Mouse (Mus musculus): Measurements from ENCODE around the gene Hspa4. TPM values are rescaled to one million over a fixed set of nuclear protein-coding genes. Genes with fewer than 3 reads are reported as not detected.
A peak's percentile ranks its signal among the peaks of the same experiment; 100 is the strongest.

The Hspa4 gene
- polyA plus RNA-seq, 1 experiment from 2014 or later = 85.2 TPM

- Histone ChIP-seq H3K9ac (ENCODE audit: low read depth, low read length) (no peak overlapping the region), H3K4me3 (ENCODE audit: low read length) (no peak overlapping the region), H3K4me1 (ENCODE audit: control insufficient read depth, insufficient read depth, low read length) (no peaks in the 10 kb centered on the region), H3K4me2 (ENCODE audit: low read depth, low read length) (no peak overlapping the region), H3K27me3 (replicated peaks; ENCODE audit: control insufficient read depth, insufficient read depth, low read length) (no peaks in the 10 kb centered on the region), H3K9me3 (ENCODE audit: control insufficient read depth, low read length) (no peaks in the 10 kb centered on the region), H3K27ac (ENCODE audit: low read length) (no peak overlapping the region), H3K36me3 (ENCODE audit: control insufficient read depth, insufficient read depth, low read length) (peaks cover 37% of the 10 kb centered on the region)
- 94% methylated on average over 6 of the region's 6 CpGs for WGBS
- ATAC-seq = no peak
Measured at GRCm38 (mm10) chr11:53269596-53269995, 30.7 kb downstream of the Hspa4 start.

DNA sequence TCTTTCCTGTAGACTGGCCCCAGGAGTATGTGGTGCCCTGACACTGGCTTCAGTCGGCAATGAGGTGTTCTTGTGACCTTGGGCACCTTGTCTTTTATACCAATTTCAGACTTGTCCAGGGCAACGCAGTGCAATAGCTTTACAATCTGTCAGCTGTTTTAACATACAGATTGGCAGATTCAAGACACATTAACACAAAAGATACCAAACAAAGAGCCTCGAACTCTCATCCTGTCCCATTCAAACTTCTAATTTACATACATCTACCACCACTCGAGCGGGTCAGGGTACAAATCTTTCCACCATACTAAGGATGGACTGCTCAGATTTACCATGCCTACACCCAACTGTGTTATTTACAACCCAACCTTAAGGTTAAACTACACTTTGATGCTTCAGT is 39.7 kb downstream of the Hspa4 start:
- Histone ChIP-seq H3K36me3 (ENCODE audit: control insufficient read depth, insufficient read depth, low read length) (peaks cover 12% of the 10 kb centered on the region), H3K27ac (ENCODE audit: low read length) (no peak overlapping the region; the same call in 1 of the 2 replicates), H3K4me3 (ENCODE audit: low read length) (no peak overlapping the region), H3K9ac (ENCODE audit: low read depth, low read length) (no peak overlapping the region), H3K4me1 (ENCODE audit: control insufficient read depth, insufficient read depth, low read length) (peaks cover 2% of the 10 kb centered on the region; the same call in 1 of the 2 replicates), H3K4me2 (ENCODE audit: low read depth, low read length) (no peak overlapping the region), H3K9me3 (ENCODE audit: control insufficient read depth, low read length) (no peaks in the 10 kb centered on the region), H3K27me3 (replicated peaks; ENCODE audit: control insufficient read depth, insufficient read depth, low read length) (no peaks in the 10 kb centered on the region)
- no peak for ATAC-seq
- 85% methylated on average over 5 of the region's 5 CpGs for WGBS

DNA sequence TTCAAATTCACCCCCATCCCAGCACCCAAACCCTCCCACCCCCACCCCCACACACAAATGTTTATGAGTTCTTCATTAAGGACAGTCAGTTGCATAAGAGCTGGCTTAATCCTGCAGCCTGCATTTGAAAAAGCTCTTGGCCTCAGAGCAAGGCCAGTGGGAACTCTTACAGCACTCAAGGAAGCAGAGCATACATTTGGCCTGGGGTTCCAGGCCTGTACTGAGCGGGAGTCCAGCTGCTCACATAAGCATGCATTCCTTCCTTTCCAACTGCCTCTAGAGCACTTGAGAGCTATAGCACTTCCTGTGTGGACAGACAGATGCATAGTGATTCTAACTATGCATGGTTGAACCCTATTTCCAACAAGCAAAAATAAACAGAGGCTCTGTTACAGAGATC is 40.2 kb downstream of the Hspa4 start:
- 64% methylated on average over 1 of the region's 1 CpGs for WGBS
- no peak overlapping the region for H3K9ac ChIP-seq (ENCODE audit: low read depth, low read length)
- peaks cover 2% of the 10 kb centered on the region; the same call in 1 of the 2 replicates for H3K4me1 ChIP-seq (ENCODE audit: control insufficient read depth, insufficient read depth, low read length)
- no peak overlapping the region; the same call in 1 of the 2 replicates for H3K27ac ChIP-seq (ENCODE audit: low read length)
- no peaks in the 10 kb centered on the region for H3K27me3 ChIP-seq (replicated peaks; ENCODE audit: control insufficient read depth, insufficient read depth, low read length)
- ATAC-seq = peak; percentile 46; the same call in 1 of the 2 replicates
- peaks cover 11% of the 10 kb centered on the region for H3K36me3 ChIP-seq (ENCODE audit: control insufficient read depth, insufficient read depth, low read length)
- H3K4me2 ChIP-seq (ENCODE audit: low read depth, low read length) = no peak overlapping the region
- no peaks in the 10 kb centered on the region for H3K9me3 ChIP-seq (ENCODE audit: control insufficient read depth, low read length)
- H3K4me3 ChIP-seq (ENCODE audit: low read length) = no peak overlapping the region

DNA sequence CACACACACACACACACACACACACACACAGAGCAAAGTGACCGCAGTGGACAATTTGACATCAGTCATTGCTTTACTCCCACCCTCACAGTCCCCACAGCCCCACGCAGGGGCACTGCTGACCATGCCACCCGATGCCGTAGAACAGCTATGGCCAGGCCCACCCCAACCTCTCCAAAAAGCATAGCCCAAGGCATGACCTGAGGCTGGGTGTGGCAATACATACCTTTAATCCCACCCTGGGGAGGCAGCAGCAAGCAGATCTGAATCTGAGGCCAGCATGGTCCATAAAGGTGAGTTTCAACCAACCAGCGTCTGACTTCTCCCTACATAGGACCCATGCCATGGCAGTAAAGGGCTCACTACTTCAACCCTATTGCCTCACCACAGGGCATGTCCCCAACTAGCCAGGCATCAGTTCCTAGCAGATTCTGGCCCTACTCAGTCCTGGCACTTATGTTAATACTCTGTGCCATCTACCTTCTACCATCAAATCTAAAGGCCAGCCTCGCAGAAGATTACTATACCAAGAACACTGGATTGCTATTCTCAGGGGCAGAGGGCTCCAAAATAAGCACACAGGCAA is 41.1 kb downstream of the Hspa4 start:
- H3K9me3 ChIP-seq (ENCODE audit: control insufficient read depth, low read length) = no peaks in the 10 kb centered on the region
- peaks cover 6% of the 10 kb centered on the region; the same call in 1 of the 2 replicates for H3K36me3 ChIP-seq (ENCODE audit: control insufficient read depth, insufficient read depth, low read length)
- no peak overlapping the region for H3K4me2 ChIP-seq (ENCODE audit: low read depth, low read length)
- no peak overlapping the region for H3K9ac ChIP-seq (ENCODE audit: low read depth, low read length)
- no peak overlapping the region for H3K27ac ChIP-seq (ENCODE audit: low read length)
- no peak overlapping the region for H3K4me3 ChIP-seq (ENCODE audit: low read length)
- no peak for ATAC-seq
- H3K27me3 ChIP-seq (replicated peaks; ENCODE audit: control insufficient read depth, insufficient read depth, low read length) = no peaks in the 10 kb centered on the region
- 82% methylated on average over 6 of the region's 6 CpGs for WGBS
- peaks cover 2% of the 10 kb centered on the region; the same call in 1 of the 2 replicates for H3K4me1 ChIP-seq (ENCODE audit: control insufficient read depth, insufficient read depth, low read length)

- Histone ChIP-seq H3K36me3 (ENCODE audit: control insufficient read depth, insufficient read depth, low read length) (peaks cover 5% of the 10 kb centered on the region; the same call in 1 of the 2 replicates), H3K9me3 (ENCODE audit: control insufficient read depth, low read length) (no peaks in the 10 kb centered on the region), H3K4me3 (ENCODE audit: low read length) (no peak overlapping the region), H3K27ac (ENCODE audit: low read length) (no peak overlapping the region), H3K9ac (ENCODE audit: low read depth, low read length) (no peak overlapping the region), H3K4me1 (ENCODE audit: control insufficient read depth, insufficient read depth, low read length) (peaks cover 2% of the 10 kb centered on the region; the same call in 1 of the 2 replicates), H3K27me3 (replicated peaks; ENCODE audit: control insufficient read depth, insufficient read depth, low read length) (no peaks in the 10 kb centered on the region), H3K4me2 (ENCODE audit: low read depth, low read length) (no peak overlapping the region)
- WGBS = 71% methylated on average over 2 of the region's 2 CpGs
- ATAC-seq = no peak
Measured at GRCm38 (mm10) chr11:53256914-53257313, 43.3 kb downstream of the Hspa4 start.

GRCm38 (mm10) chr11:53254926-53255325 is 45.3 kb downstream of the Hspa4 start:
- ATAC-seq = no peak
- Histone ChIP-seq H3K27me3 (replicated peaks; ENCODE audit: control insufficient read depth, insufficient read depth, low read length) (no peaks in the 10 kb centered on the region), H3K4me3 (ENCODE audit: low read length) (no peak overlapping the region), H3K36me3 (ENCODE audit: control insufficient read depth, insufficient read depth, low read length) (no peaks in the 10 kb centered on the region), H3K4me1 (ENCODE audit: control insufficient read depth, insufficient read depth, low read length) (peaks cover 10% of the 10 kb centered on the region; the same call in 1 of the 2 replicates), H3K4me2 (ENCODE audit: low read depth, low read length) (no peak overlapping the region), H3K9ac (ENCODE audit: low read depth, low read length) (no peak overlapping the region), H3K27ac (ENCODE audit: low read length) (no peak overlapping the region), H3K9me3 (ENCODE audit: control insufficient read depth, low read length) (no peaks in the 10 kb centered on the region)
- WGBS = 44% methylated on average over 7 of the region's 7 CpGs

DNA sequence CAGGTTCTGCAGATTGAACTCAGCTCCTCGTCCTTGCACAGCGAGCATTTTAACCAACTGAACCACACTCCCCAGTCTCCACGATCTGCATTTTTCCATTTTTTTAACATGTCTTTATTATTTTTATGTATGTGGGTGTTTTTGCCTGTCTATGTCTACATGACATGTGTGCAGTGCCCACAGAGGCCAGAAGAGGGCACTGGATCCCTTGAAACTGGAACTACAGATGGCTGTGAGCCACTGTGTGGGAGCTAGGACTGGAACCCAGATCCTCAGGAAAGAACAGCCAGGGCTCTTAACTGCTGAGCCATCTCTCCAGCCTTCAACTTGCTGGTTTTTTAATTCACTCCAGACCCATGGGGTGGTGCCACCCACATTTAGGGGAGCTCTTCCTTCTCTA is 45.8 kb downstream of the Hspa4 start:
- Histone ChIP-seq H3K27me3 (replicated peaks; ENCODE audit: control insufficient read depth, insufficient read depth, low read length) (no peaks in the 10 kb centered on the region), H3K36me3 (ENCODE audit: control insufficient read depth, insufficient read depth, low read length) (no peaks in the 10 kb centered on the region), H3K9ac (ENCODE audit: low read depth, low read length) (no peak overlapping the region), H3K4me3 (ENCODE audit: low read length) (no peak overlapping the region), H3K9me3 (ENCODE audit: control insufficient read depth, low read length) (no peaks in the 10 kb centered on the region), H3K4me1 (ENCODE audit: control insufficient read depth, insufficient read depth, low read length) (peaks cover 13% of the 10 kb centered on the region), H3K27ac (ENCODE audit: low read length) (no peak overlapping the region), H3K4me2 (ENCODE audit: low read depth, low read length) (no peak overlapping the region)
- ATAC-seq = no peak
- WGBS = 90% methylated on average over 3 of the region's 3 CpGs

- ATAC-seq = no peak
Measured at GRCm38 (mm10) chr11:53252186-53253119, 47.8 kb downstream of the Hspa4 start.

GRCm38 (mm10) chr11:53250796-53251195 is 49.5 kb downstream of the Hspa4 start:
- no peaks in the 10 kb centered on the region for H3K9me3 ChIP-seq (ENCODE audit: control insufficient read depth, low read length)

More at GRCm38 (mm10) chr11:53252186-53253119, 47.8 kb downstream of the Hspa4 start:
- no peaks in the 10 kb centered on the region for H3K36me3 ChIP-seq (ENCODE audit: control insufficient read depth, insufficient read depth, low read length)
- no peaks in the 10 kb centered on the region for H3K9me3 ChIP-seq (ENCODE audit: control insufficient read depth, low read length)
- H3K27me3 ChIP-seq (replicated peaks; ENCODE audit: control insufficient read depth, insufficient read depth, low read length) = no peaks in the 10 kb centered on the region
- no peak overlapping the region for H3K9ac ChIP-seq (ENCODE audit: low read depth, low read length)
- peaks cover 13% of the 10 kb centered on the region for H3K4me1 ChIP-seq (ENCODE audit: control insufficient read depth, insufficient read depth, low read length)
- H3K4me3 ChIP-seq (ENCODE audit: low read length) = no peak overlapping the region
- no peak overlapping the region for H3K27ac ChIP-seq (ENCODE audit: low read length)
- WGBS = 83% methylated on average over 12 of the region's 12 CpGs
- H3K4me2 ChIP-seq (ENCODE audit: low read depth, low read length) = no peak overlapping the region

More at GRCm38 (mm10) chr11:53250796-53251195, 49.5 kb downstream of the Hspa4 start:
- WGBS = 60% methylated on average over 14 of the region's 14 CpGs
- no peaks in the 10 kb centered on the region for H3K36me3 ChIP-seq (ENCODE audit: control insufficient read depth, insufficient read depth, low read length)
- H3K4me3 ChIP-seq (ENCODE audit: low read length) = no peak overlapping the region
- H3K4me1 ChIP-seq (ENCODE audit: control insufficient read depth, insufficient read depth, low read length) = peaks cover 13% of the 10 kb centered on the region
- H3K4me2 ChIP-seq (ENCODE audit: low read depth, low read length) = no peak overlapping the region
- no peak overlapping the region for H3K9ac ChIP-seq (ENCODE audit: low read depth, low read length)
- no peak for ATAC-seq
- H3K27me3 ChIP-seq (replicated peaks; ENCODE audit: control insufficient read depth, insufficient read depth, low read length) = no peaks in the 10 kb centered on the region
- H3K27ac ChIP-seq (ENCODE audit: low read length) = no peak overlapping the region

Data from intestine, embryonic 16.5 days (tissue).